Mouse (Mus musculus) thymus, postnatal 10 days (tissue): ENCODE results near the gene Map7d2.
A peak's percentile ranks its signal among the peaks of the same experiment; 100 is the strongest.
"Not testable (repeated sequence)": the region's sequence is repeated elsewhere in the genome, so short reads cannot be mapped to it uniquely, and the experiment has no call there.

Experiments used
- DNase-seq, 2 experiments: peaks; one replicate each; pipeline ENCODE4 v3.0.0; 2021; ENCODE audit warnings: low spot score in 2 of 2

Gene Map7d2

GRCm38 (mm10) chrX:159414130-159414828 lies at the start of gene Map7d2:
Gene Map7d2, plus strand, starts transcription at chrX:159414572.
- peak in 1 of 2 experiments; percentile 3 for DNase-seq

- peak; percentile 69 to 71 for DNase-seq
Measured at GRCm38 (mm10) chrX:159371831-159372752, 42.3 kb upstream of the Map7d2 start, which contains the start of gene Eif1ax. Gene Eif1ax, plus strand, starts transcription at chrX:159372178.

GRCm38 (mm10) chrX:159372753-159373144 lies 41.6 kb upstream of the Map7d2 start:
- no peak for DNase-seq

- no peak for DNase-seq
Measured at GRCm38 (mm10) chrX:159387105-159387504, 27.3 kb upstream of the Map7d2 start.

GRCm38 (mm10) chrX:159388953-159389352 lies 25.4 kb upstream of the Map7d2 start:
- DNase-seq = no peak

GRCm38 (mm10) chrX:159390347-159390962 lies 23.9 kb upstream of the Map7d2 start:
- no peak for DNase-seq

GRCm38 (mm10) chrX:159391239-159391638 lies 23.1 kb upstream of the Map7d2 start:
- DNase-seq = no peak

- DNase-seq = peak in 1 of 2 experiments; percentile 42
Measured at GRCm38 (mm10) chrX:159409253-159409652, 5.1 kb upstream of the Map7d2 start.

- DNase-seq = no peak
Measured at GRCm38 (mm10) chrX:159414829-159415673, 679 bp downstream of the Map7d2 start.

GRCm38 (mm10) chrX:159430507-159430906 lies 16.1 kb downstream of the Map7d2 start:
- DNase-seq = not testable (repeated sequence)

GRCm38 (mm10) chrX:159442128-159442527 lies 27.8 kb downstream of the Map7d2 start:
- DNase-seq = no peak

GRCm38 (mm10) chrX:159447133-159447532 lies 32.8 kb downstream of the Map7d2 start:
- DNase-seq = no peak

- no peak for DNase-seq
Measured at GRCm38 (mm10) chrX:159459006-159459654, 44.8 kb downstream of the Map7d2 start.

- no peak for DNase-seq
Measured at GRCm38 (mm10) chrX:159474799-159475198, 60.4 kb downstream of the Map7d2 start.

GRCm38 (mm10) chrX:159478243-159478940 lies 64.0 kb downstream of the Map7d2 start:
- not testable (repeated sequence) for DNase-seq

GRCm38 (mm10) chrX:159484247-159484646 lies 69.9 kb downstream of the Map7d2 start:
- DNase-seq = no peak

GRCm38 (mm10) chrX:159503181-159503580 lies 88.8 kb downstream of the Map7d2 start:
- DNase-seq = no peak

- DNase-seq = no peak
Measured at GRCm38 (mm10) chrX:159508331-159509036, 94.1 kb downstream of the Map7d2 start.

GRCm38 (mm10) chrX:159509042-159509441 lies 94.7 kb downstream of the Map7d2 start:
- no peak for DNase-seq
